1 mouse cellular context compared by ENCODE assay signal in the genomic region with DNA sequence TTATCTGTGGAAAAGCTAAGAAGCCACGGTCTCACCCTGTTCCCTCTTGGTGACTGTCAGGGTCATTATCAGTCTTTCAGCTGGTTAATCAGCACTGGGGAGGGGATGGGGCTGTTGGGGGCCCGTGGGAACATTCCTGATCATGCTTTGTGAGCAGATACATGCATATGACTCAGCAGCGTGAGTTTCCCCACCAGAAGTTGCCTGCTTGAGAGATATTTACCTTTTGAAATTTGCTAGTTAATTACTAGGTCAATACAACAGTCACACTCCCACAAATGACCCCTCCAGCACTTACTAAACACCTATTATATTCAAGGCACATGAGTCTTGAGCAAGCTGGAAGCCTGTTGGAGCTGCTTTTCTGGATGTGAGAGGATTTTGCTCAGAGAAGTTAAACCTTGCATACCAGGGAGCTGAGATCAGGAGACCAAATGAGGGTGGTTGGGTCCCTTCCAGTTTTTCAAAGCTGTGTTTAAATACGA.
TF ChIP-seq lines count a peak whose summit lies in the region.

No protein-coding gene starts in this region.

TF ChIP-seq in CH12.LX, 34 proteins besides CTCF, POLR2A, EP300 and RAD21 (continued from another document):
- TF ChIP-seq BHLHE40 (IDR thresholded peaks at IDR 0.05; ENCODE audit: low read depth, low read length) (no peak), MAZ (IDR thresholded peaks at IDR 0.05; ENCODE audit: low read depth, low read length) (no peak), SMC3 (IDR thresholded peaks at IDR 0.05; ENCODE audit: low read depth, low read length) (no peak)
TF ChIP-seq in CH12.LX: peak in this region for 0.
